Mouse (Mus musculus): ENCODE data around the gene Ptprn2. TPM values are rescaled to one million over a fixed set of nuclear protein-coding genes. Genes with fewer than 3 reads are reported as not detected.

The Ptprn2 gene
- total and polyA plus RNA-seq, 3 experiments = 0.22 TPM; not detected in 2

DNA sequence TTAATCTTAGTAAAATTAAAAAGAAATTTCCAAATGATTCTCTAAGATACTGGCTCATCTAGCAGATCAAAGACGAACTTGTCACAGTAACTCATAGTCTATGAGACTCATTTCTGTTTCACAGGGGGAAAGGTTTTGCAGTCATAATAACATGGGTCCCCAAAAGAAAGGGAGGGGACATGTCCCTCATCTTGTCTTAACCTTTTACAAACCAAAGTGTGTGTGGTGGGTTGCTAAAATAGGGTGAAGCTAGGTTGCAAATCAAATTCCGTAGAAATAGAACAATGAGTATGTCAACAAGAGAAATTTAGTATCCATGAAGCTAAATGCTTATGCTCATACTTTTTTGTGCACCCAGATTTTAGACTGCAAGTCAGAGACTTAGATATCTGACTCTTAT is 671.7 kb downstream of the Ptprn2 start:
- ATAC-seq (ENCODE audit: extremely low read depth, insufficient number of reproducible peaks, low FRiP score, poor library complexity, severe bottlenecking) (no peak), DNase-seq (ENCODE audit: low spot score) (no peak)
- Histone ChIP-seq H3K4me3 (ENCODE audit: low read depth, low read length) (no peak overlapping the region), H3K4me1 (ENCODE audit: insufficient read depth, low read depth, low read length) (no peaks in the 10 kb centered on the region), H3K9me3 (replicated peaks) (peaks cover 83% of the 10 kb centered on the region), H3K36me3 (replicated peaks) (no peaks in the 10 kb centered on the region), H3K27me3 (ENCODE audit: insufficient read depth, low read length) (peaks cover 2% of the 10 kb centered on the region; the same call in 1 of the 2 replicates)
- TF ChIP-seq TAL1 (conservative IDR thresholded peaks at IDR 0.05; ENCODE audit: low read depth, low read length) (no peak), CTCF (IDR thresholded peaks at IDR 0.05; ENCODE audit: low read depth, low read length) (no peak), GATA2 (IDR thresholded peaks at IDR 0.05; ENCODE audit: borderline replicate concordance, low read depth, low read length) (no peak), GATA1 (IDR thresholded peaks at IDR 0.05; ENCODE audit: borderline replicate concordance, low read length) (no peak), POLR2AphosphoS5 (IDR thresholded peaks at IDR 0.05; ENCODE audit: insufficient replicate concordance, low read depth, low read length) (no peak)

GRCm38 (mm10) chr12:117157660-117158386 is 672.3 kb downstream of the Ptprn2 start:
- DNase-seq (ENCODE audit: low spot score) = no peak
- Histone ChIP-seq H3K9me3 (replicated peaks) (peaks cover 80% of the 10 kb centered on the region), H3K27me3 (ENCODE audit: insufficient read depth, low read length) (peaks cover 2% of the 10 kb centered on the region; the same call in 1 of the 2 replicates), H3K36me3 (replicated peaks) (no peaks in the 10 kb centered on the region), H3K4me1 (ENCODE audit: insufficient read depth, low read depth, low read length) (no peaks in the 10 kb centered on the region), H3K4me3 (ENCODE audit: low read depth, low read length) (no peak overlapping the region)
- ATAC-seq (ENCODE audit: extremely low read depth, insufficient number of reproducible peaks, low FRiP score, poor library complexity, severe bottlenecking) = no peak
- TF ChIP-seq CTCF (IDR thresholded peaks at IDR 0.05; ENCODE audit: low read depth, low read length) (no peak), GATA1 (IDR thresholded peaks at IDR 0.05; ENCODE audit: borderline replicate concordance, low read length) (no peak), POLR2AphosphoS5 (IDR thresholded peaks at IDR 0.05; ENCODE audit: insufficient replicate concordance, low read depth, low read length) (no peak), GATA2 (IDR thresholded peaks at IDR 0.05; ENCODE audit: borderline replicate concordance, low read depth, low read length) (no peak), TAL1 (conservative IDR thresholded peaks at IDR 0.05; ENCODE audit: low read depth, low read length) (no peak)

- TF ChIP-seq GATA2 (IDR thresholded peaks at IDR 0.05; ENCODE audit: borderline replicate concordance, low read depth, low read length) (no peak), POLR2AphosphoS5 (IDR thresholded peaks at IDR 0.05; ENCODE audit: insufficient replicate concordance, low read depth, low read length) (no peak), CTCF (IDR thresholded peaks at IDR 0.05; ENCODE audit: low read depth, low read length) (no peak)
- Histone ChIP-seq H3K27me3 (ENCODE audit: insufficient read depth, low read length) (no peaks in the 10 kb centered on the region; the same call in 1 of the 2 replicates), H3K9me3 (replicated peaks) (peaks cover 71% of the 10 kb centered on the region), H3K4me3 (ENCODE audit: low read depth, low read length) (peak overlapping the region; percentile 16; the same call in 1 of the 2 replicates), H3K4me1 (ENCODE audit: insufficient read depth, low read depth, low read length) (no peaks in the 10 kb centered on the region), H3K36me3 (replicated peaks) (no peaks in the 10 kb centered on the region)
- ATAC-seq (ENCODE audit: extremely low read depth, insufficient number of reproducible peaks, low FRiP score, poor library complexity, severe bottlenecking) (no peak), DNase-seq (ENCODE audit: low spot score) (no peak)
Observed at GRCm38 (mm10) chr12:117158950-117159668, 673.6 kb downstream of the Ptprn2 start.

GRCm38 (mm10) chr12:117159669-117160210 is 674.2 kb downstream of the Ptprn2 start:
- DNase-seq (ENCODE audit: low spot score) (no peak), ATAC-seq (ENCODE audit: extremely low read depth, insufficient number of reproducible peaks, low FRiP score, poor library complexity, severe bottlenecking) (no peak)
- no peak for TF ChIP-seq GATA2 (IDR thresholded peaks at IDR 0.05; ENCODE audit: borderline replicate concordance, low read depth, low read length)
- TF ChIP-seq CTCF (IDR thresholded peaks at IDR 0.05; ENCODE audit: low read depth, low read length) = no peak
- TF ChIP-seq GATA1 (IDR thresholded peaks at IDR 0.05; ENCODE audit: borderline replicate concordance, low read length) = no peak
- no peak for TF ChIP-seq TAL1 (conservative IDR thresholded peaks at IDR 0.05; ENCODE audit: low read depth, low read length)
- TF ChIP-seq POLR2AphosphoS5 (IDR thresholded peaks at IDR 0.05; ENCODE audit: insufficient replicate concordance, low read depth, low read length) = no peak
- H3K36me3 ChIP-seq (replicated peaks) = no peaks in the 10 kb centered on the region
- H3K9me3 ChIP-seq (replicated peaks) = peaks cover 67% of the 10 kb centered on the region
- no peaks in the 10 kb centered on the region; the same call in 1 of the 2 replicates for H3K27me3 ChIP-seq (ENCODE audit: insufficient read depth, low read length)
- H3K4me3 ChIP-seq (ENCODE audit: low read depth, low read length) = peak overlapping the region; percentile 16; the same call in 1 of the 2 replicates
- H3K4me1 ChIP-seq (ENCODE audit: insufficient read depth, low read depth, low read length) = no peaks in the 10 kb centered on the region

DNA sequence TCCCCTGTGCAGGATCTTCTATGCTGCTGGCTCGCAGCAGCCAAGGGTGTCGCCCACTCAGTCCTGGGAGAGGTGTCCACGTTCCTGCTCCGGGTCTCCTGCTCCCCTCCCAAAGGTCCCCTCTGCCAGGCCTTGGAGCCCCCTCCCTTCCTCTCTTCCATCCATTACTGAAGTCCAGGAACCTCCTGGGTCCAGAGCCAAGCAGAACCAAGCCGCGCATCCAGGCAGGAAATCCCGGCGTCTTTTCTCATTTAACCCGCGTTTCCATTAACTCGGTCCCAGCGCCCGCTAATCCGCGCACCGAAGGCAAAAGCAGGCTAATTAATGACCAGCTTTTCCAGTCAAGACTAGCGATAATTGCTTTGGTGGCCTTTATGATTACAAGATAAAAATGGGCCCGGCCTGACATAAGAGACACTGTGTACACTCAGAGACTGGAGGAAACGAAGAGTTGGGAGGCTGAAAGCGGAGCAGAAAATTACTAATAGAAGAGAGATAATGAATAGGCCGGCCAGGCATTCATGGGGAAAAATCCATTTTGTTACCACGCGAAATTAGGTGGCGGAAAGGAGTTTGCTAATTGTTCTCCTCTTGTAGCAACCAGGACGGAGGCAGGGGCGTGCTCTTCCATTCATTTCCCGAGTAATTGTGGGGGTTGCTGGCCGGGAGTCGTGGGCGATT is 674.8 kb downstream of the Ptprn2 start:
- no peak for ATAC-seq (ENCODE audit: extremely low read depth, insufficient number of reproducible peaks, low FRiP score, poor library complexity, severe bottlenecking)
- DNase-seq (ENCODE audit: low spot score) = no peak
- H3K4me1 ChIP-seq (ENCODE audit: insufficient read depth, low read depth, low read length) = no peaks in the 10 kb centered on the region
- peaks cover 66% of the 10 kb centered on the region for H3K9me3 ChIP-seq (replicated peaks)
- TF ChIP-seq TAL1 (conservative IDR thresholded peaks at IDR 0.05; ENCODE audit: low read depth, low read length) (no peak), CTCF (IDR thresholded peaks at IDR 0.05; ENCODE audit: low read depth, low read length) (no peak), POLR2AphosphoS5 (IDR thresholded peaks at IDR 0.05; ENCODE audit: insufficient replicate concordance, low read depth, low read length) (no peak), GATA1 (IDR thresholded peaks at IDR 0.05; ENCODE audit: borderline replicate concordance, low read length) (no peak), GATA2 (IDR thresholded peaks at IDR 0.05; ENCODE audit: borderline replicate concordance, low read depth, low read length) (no peak)
- H3K27me3 ChIP-seq (ENCODE audit: insufficient read depth, low read length) = no peaks in the 10 kb centered on the region; the same call in 1 of the 2 replicates
- H3K4me3 ChIP-seq (ENCODE audit: low read depth, low read length) = no peak overlapping the region
- no peaks in the 10 kb centered on the region for H3K36me3 ChIP-seq (replicated peaks)
